Mouse (Mus musculus) megakaryocyte, embryonic 14.5 days (primary cell): Measurements from ENCODE around the gene Pomt1. TPM values are rescaled to one million over a fixed set of nuclear protein-coding genes. Genes with fewer than 3 reads are reported as not detected.
"Not testable (repeated sequence)": the region's sequence is repeated elsewhere in the genome, so short reads cannot be mapped to it uniquely, and the experiment has no call there.

Experiments used
- H3K27me3 ChIP-seq: replicated peaks from 2 replicates; pipeline ENCODE3; 2012; ENCODE audit warnings: inconsistent platforms
- H3K36me3 ChIP-seq: replicated peaks from 2 replicates; pipeline ENCODE3; 2012; ENCODE audit warnings: low read length, inconsistent platforms, mixed read lengths
- H3K4me1 ChIP-seq: 2 replicates; pipeline ENCODE4 v1.6.1; 2012; ENCODE audit warnings: inconsistent platforms
- H3K4me3 ChIP-seq: replicated peaks from 2 replicates; pipeline ENCODE3; 2012; ENCODE audit warnings: moderate library complexity, mild to moderate bottlenecking, inconsistent platforms
- H3K9me3 ChIP-seq: 2 replicates; pipeline ENCODE4 v1.6.1; 2012; ENCODE audit warnings: inconsistent platforms
- FLI1 ChIP-seq: IDR thresholded peaks from 2 replicates; pipeline ENCODE4 v1.6.1; 2012; ENCODE audit warnings: low read length, inconsistent platforms, mixed read lengths
- GATA1 ChIP-seq: IDR thresholded peaks from 3 replicates; pipeline ENCODE4 v1.6.1; 2012; ENCODE audit warnings: mixed read lengths, low read length, inconsistent platforms, borderline replicate concordance
- polyA plus RNA-seq: library from polyadenylated mRNA; stranded (reverse); fragments of >175 nt; gene quantifications from 2 replicates; pipeline ENCODE4 v1.2.3, GENCODE M21; 2012; ENCODE audit warnings: low replicate concordance; ENCODE audit not compliant: insufficient read depth

Pomt1 gene
- polyA plus RNA-seq, 1 experiment = 5.3 TPM

- Histone ChIP-seq H3K27me3 (no peaks in the 10 kb centered on the region), H3K9me3 (no peaks in the 10 kb centered on the region), H3K36me3 (peaks cover 58% of the 10 kb centered on the region), H3K4me1 (peaks cover 79% of the 10 kb centered on the region), H3K4me3 (peak overlapping the region; percentile 98)
- no peak for TF ChIP-seq FLI1
- TF ChIP-seq GATA1 = no peak
Measured at GRCm38 (mm10) chr2:32289578-32289977, 53.2 kb downstream of the Pomt1 start.

- no peak for TF ChIP-seq GATA1
- no peaks in the 10 kb centered on the region for H3K9me3 ChIP-seq
- H3K36me3 ChIP-seq = peaks cover 85% of the 10 kb centered on the region
- no peak overlapping the region for H3K4me3 ChIP-seq
- no peaks in the 10 kb centered on the region for H3K27me3 ChIP-seq
- H3K4me1 ChIP-seq = peaks cover 55% of the 10 kb centered on the region
Measured at GRCm38 (mm10) chr2:32294348-32294747, 58.0 kb downstream of the Pomt1 start.

GRCm38 (mm10) chr2:32295285-32295684 lies 58.9 kb downstream of the Pomt1 start:
- Histone ChIP-seq H3K4me3 (no peak overlapping the region), H3K27me3 (no peaks in the 10 kb centered on the region), H3K9me3 (no peaks in the 10 kb centered on the region), H3K36me3 (peaks cover 93% of the 10 kb centered on the region), H3K4me1 (peaks cover 46% of the 10 kb centered on the region)
- TF ChIP-seq FLI1 (no peak), GATA1 (no peak)

- Histone ChIP-seq H3K4me1 (peaks cover 41% of the 10 kb centered on the region), H3K36me3 (peaks cover 95% of the 10 kb centered on the region)
- not testable (repeated sequence) for H3K4me3 ChIP-seq, H3K27me3 ChIP-seq, H3K9me3 ChIP-seq
Measured at GRCm38 (mm10) chr2:32295842-32296241, 59.5 kb downstream of the Pomt1 start.

GRCm38 (mm10) chr2:32299469-32299868 lies 63.1 kb downstream of the Pomt1 start:
- TF ChIP-seq GATA1 (no peak), FLI1 (no peak)
- H3K4me1 ChIP-seq = peaks cover 12% of the 10 kb centered on the region
- H3K36me3 ChIP-seq = peaks cover 96% of the 10 kb centered on the region
- H3K27me3 ChIP-seq = no peaks in the 10 kb centered on the region
- H3K4me3 ChIP-seq = no peak overlapping the region
- no peaks in the 10 kb centered on the region for H3K9me3 ChIP-seq

- peaks cover 6% of the 10 kb centered on the region; the same call in 1 of the 2 replicates for H3K4me1 ChIP-seq
- H3K36me3 ChIP-seq = peaks cover 99% of the 10 kb centered on the region
- H3K4me3 ChIP-seq = no peak overlapping the region
- no peak for TF ChIP-seq FLI1
- TF ChIP-seq GATA1 = no peak
- H3K9me3 ChIP-seq = no peaks in the 10 kb centered on the region
- H3K27me3 ChIP-seq = no peaks in the 10 kb centered on the region
Measured at GRCm38 (mm10) chr2:32302952-32303351, 66.6 kb downstream of the Pomt1 start.

- Histone ChIP-seq H3K27me3 (no peaks in the 10 kb centered on the region), H3K36me3 (peaks cover 99% of the 10 kb centered on the region), H3K4me1 (peaks cover 18% of the 10 kb centered on the region), H3K4me3 (no peak overlapping the region), H3K9me3 (no peaks in the 10 kb centered on the region)
- TF ChIP-seq GATA1 (no peak), FLI1 (no peak)
Measured at GRCm38 (mm10) chr2:32304145-32304832, 67.9 kb downstream of the Pomt1 start.

Other genes with a start within 250 kb of the Pomt1 start
- gene Fam78a, start 151.7 kb upstream of the Pomt1 start, polyA plus RNA-seq = 43.5 and 60.3 TPM in 2 replicates
- gene Plpp7, start 141.1 kb upstream of the Pomt1 start, polyA plus RNA-seq = 3.3 and 17.4 TPM in 2 replicates
- gene Prrc2b, start 85.5 kb upstream of the Pomt1 start, polyA plus RNA-seq = 20.7 and 115 TPM in 2 replicates
- gene Uck1, start 23.6 kb downstream of the Pomt1 start, polyA plus RNA-seq = 26.0 and 29.8 TPM in 2 replicates
- 26.0 and 40.5 TPM in 2 replicates for gene Golga2, start 50.8 kb downstream of the Pomt1 start, polyA plus RNA-seq
- 652 and 1,719 TPM in 2 replicates for gene Swi5, start 51.5 kb downstream of the Pomt1 start, polyA plus RNA-seq
- gene Ciz1, start 115.7 kb downstream of the Pomt1 start, polyA plus RNA-seq = 103 and 163 TPM in 2 replicates
- gene Dnm1, start 116.7 kb downstream of the Pomt1 start, polyA plus RNA-seq = 3.6 and 6.2 TPM in 2 replicates
- gene 1110008P14Rik, start 145.3 kb downstream of the Pomt1 start, polyA plus RNA-seq = 74.3 and 79.5 TPM in 2 replicates
- 15.0 and 32.0 TPM in 2 replicates for gene Lcn2, start 151.7 kb downstream of the Pomt1 start, polyA plus RNA-seq
- gene Ptges2, start 159.3 kb downstream of the Pomt1 start, polyA plus RNA-seq = 2.5 and 3.4 TPM in 2 replicates
- 3.9 and 10.8 TPM in 2 replicates for gene Naif1, start 213.9 kb downstream of the Pomt1 start, polyA plus RNA-seq
- gene Slc25a25, start 214.9 kb downstream of the Pomt1 start, polyA plus RNA-seq = 7.3 and 7.9 TPM in 2 replicates